Mouse (Mus musculus) liver, postnatal 0 days (tissue): Measurements from ENCODE around the gene Rragc.
"Not testable (repeated sequence)": the region's sequence is repeated elsewhere in the genome, so short reads cannot be mapped to it uniquely, and the experiment has no call there.

ENCODE experiments used
- CTCF ChIP-seq: sonication (generic); IDR thresholded peaks from 2 replicates; pipeline ENCODE4 v1.5.1; 2016; ENCODE audit warnings: antibody characterized with exemption, low read depth
- EP300 ChIP-seq: IDR thresholded peaks from 2 replicates; pipeline ENCODE4 v1.6.1; 2016; ENCODE audit warnings: antibody characterized with exemption, low read depth, mild to moderate bottlenecking

DNA sequence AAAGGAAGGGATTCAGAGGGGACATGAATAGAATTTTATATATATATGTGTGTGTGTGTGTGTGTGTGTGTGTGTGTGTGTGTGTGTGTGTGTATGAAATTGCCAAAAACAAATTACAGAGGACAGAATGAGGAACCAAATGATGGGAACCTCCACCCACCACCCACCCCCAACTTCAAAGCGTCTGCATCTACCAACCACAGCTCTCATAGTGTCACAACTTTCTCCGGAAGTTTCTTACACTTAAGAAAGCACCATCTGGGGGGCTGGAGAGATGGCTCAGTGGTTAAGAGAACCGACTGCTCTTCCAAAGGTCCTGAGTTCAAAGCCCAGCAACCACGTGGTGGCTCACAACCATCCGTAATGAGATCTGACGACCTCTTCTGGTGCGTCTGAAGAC is 23.6 kb downstream of the Rragc start:
- TF ChIP-seq CTCF, EP300: not testable (repeated sequence)
